Mouse (Mus musculus): ENCODE results near the gene Gm813.

DNA sequence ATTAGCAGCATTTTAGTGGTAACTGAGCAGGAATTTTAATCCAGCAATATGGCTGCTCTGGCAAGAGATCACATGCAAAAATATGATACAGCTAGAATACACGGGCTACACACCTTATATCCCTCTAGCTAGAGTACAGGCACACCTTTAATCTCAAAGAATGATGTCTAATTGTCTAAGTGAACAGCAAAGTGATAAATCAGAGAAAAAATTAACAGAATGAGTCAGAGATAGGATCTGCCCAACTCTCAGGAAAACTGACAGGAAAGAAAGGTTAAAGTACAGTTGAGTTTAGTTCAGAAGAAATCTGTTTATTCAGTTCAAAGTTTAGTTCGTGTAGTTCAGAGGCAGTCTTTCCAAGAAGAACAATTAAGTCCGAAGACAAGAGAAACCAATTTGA lies 25.5 kb downstream of the Gm813 start:
- TF ChIP-seq CTCF (IDR thresholded peaks at IDR 0.05; ENCODE audit: borderline replicate concordance, extremely low read depth, insufficient read depth, insufficient read length): no peak
- no peak for TF ChIP-seq POLR2A (IDR thresholded peaks at IDR 0.05; ENCODE audit: borderline replicate concordance, extremely low read depth, insufficient read depth, insufficient read length, poor library complexity, severe bottlenecking)
